Mouse (Mus musculus) stomach, postnatal 0 days (tissue): ENCODE results near the gene Zfp874a.

Experiments
- CTCF ChIP-seq: IDR thresholded peaks from 2 replicates; pipeline ENCODE4 v1.5.1; 2016; ENCODE audit warnings: antibody characterized with exemption, low read depth, mild to moderate bottlenecking, moderate library complexity
- EP300 ChIP-seq: optimal IDR thresholded peaks from 2 replicates; pipeline ENCODE3; 2016; ENCODE audit warnings: antibody characterized with exemption

- TF ChIP-seq CTCF (no peak), EP300 (no peak)
These were observed 32.4 kb upstream of the Zfp874a start, which contains the start of gene Zfp874b for GRCm38 (mm10) chr13:67483625-67484423.
